Mouse (Mus musculus) forebrain, embryonic 13.5 days (tissue): Measurements from ENCODE around the gene Atrnl1. TPM values are rescaled to one million over a fixed set of nuclear protein-coding genes. Genes with fewer than 3 reads are reported as not detected.
A peak's percentile ranks its signal among the peaks of the same experiment; 100 is the strongest.

Experiments used
- ATAC-seq: fragments of 200-750 bp; cut with Nextera tagmentation; 2 replicates; pipeline ENCODE4 v1.8.0; 2017
- H3K27ac ChIP-seq: fragments of 300-500 bp; sonication (generic); 2 replicates; pipeline ENCODE4 v1.5.1; 2015; ENCODE audit warnings: inconsistent platforms, mild to moderate bottlenecking, moderate library complexity
- H3K27me3 ChIP-seq: fragments of 300-500 bp; sonication (generic); 2 replicates; pipeline ENCODE4 v1.6.1; 2015; ENCODE audit warnings: mild to moderate bottlenecking, inconsistent platforms
- H3K36me3 ChIP-seq: fragments of 300-500 bp; sonication (generic); 2 replicates; pipeline ENCODE4 v1.6.1; 2015; ENCODE audit warnings: mild to moderate bottlenecking, inconsistent platforms; ENCODE audit not compliant: poor library complexity, severe bottlenecking
- H3K4me1 ChIP-seq: fragments of 300-500 bp; sonication (generic); 2 replicates; pipeline ENCODE4 v1.6.1; 2015; ENCODE audit warnings: inconsistent platforms
- H3K4me2 ChIP-seq: fragments of 300-500 bp; sonication (generic); 2 replicates; pipeline ENCODE4 v1.6.1; 2015; ENCODE audit warnings: inconsistent platforms, mild to moderate bottlenecking, moderate library complexity
- H3K4me3 ChIP-seq: fragments of 300-500 bp; sonication (generic); 2 replicates; pipeline ENCODE4 v1.5.1; 2015; ENCODE audit warnings: mild to moderate bottlenecking, inconsistent platforms
- H3K9ac ChIP-seq: fragments of 300-500 bp; sonication (generic); 2 replicates; pipeline ENCODE4 v1.6.1; 2015; ENCODE audit warnings: mild to moderate bottlenecking, inconsistent platforms
- H3K9me3 ChIP-seq: fragments of 300-500 bp; sonication (generic); replicated peaks from 2 replicates; pipeline ENCODE4 v1.6.1; 2016; ENCODE audit warnings: inconsistent platforms
- WGBS: fragments of 180-500 bp; shearing (Covaris S2); methylation state at CpG from one replicate; pipeline ENCODE4 v1.1.7; 2015; 5-methylcytosine and 5-hydroxymethylcytosine counted together
- polyA plus RNA-seq: library from polyadenylated mRNA; unstranded; fragments of >200 nt; fragmentation: Nextera tagmentation; extraction: Ambion mirVana; gene quantifications from 2 replicates; pipeline ENCODE4 v1.2.1, GENCODE M21; 2015

The Atrnl1 gene
- polyA plus RNA-seq, 1 experiment from 2014 or later: 5.1 TPM

- Histone ChIP-seq H3K4me3 (no peak overlapping the region), H3K27ac (no peak overlapping the region), H3K9me3 (no peaks in the 10 kb centered on the region), H3K36me3 (no peaks in the 10 kb centered on the region), H3K4me1 (peaks cover 16% of the 10 kb centered on the region), H3K4me2 (no peak overlapping the region), H3K27me3 (no peaks in the 10 kb centered on the region), H3K9ac (no peak overlapping the region)
- 93% methylated on average over 8 of the region's 8 CpGs for WGBS
- no peak for ATAC-seq
These were observed 384.2 kb downstream of the Atrnl1 start for GRCm38 (mm10) chr19:57995015-57995414.

- Histone ChIP-seq H3K36me3 (no peaks in the 10 kb centered on the region), H3K4me2 (no peak overlapping the region), H3K9me3 (no peaks in the 10 kb centered on the region), H3K27ac (no peak overlapping the region), H3K27me3 (no peaks in the 10 kb centered on the region), H3K4me3 (no peak overlapping the region), H3K4me1 (no peaks in the 10 kb centered on the region), H3K9ac (no peak overlapping the region)
- WGBS: 35% methylated on average over 4 of the region's 4 CpGs
- no peak for ATAC-seq
These were observed 387.1 kb downstream of the Atrnl1 start for GRCm38 (mm10) chr19:57997961-57998360.

GRCm38 (mm10) chr19:58011636-58012035 is 400.8 kb downstream of the Atrnl1 start:
- Histone ChIP-seq H3K27ac (no peak overlapping the region), H3K9ac (no peak overlapping the region), H3K27me3 (no peaks in the 10 kb centered on the region), H3K36me3 (no peaks in the 10 kb centered on the region), H3K9me3 (no peaks in the 10 kb centered on the region), H3K4me1 (no peaks in the 10 kb centered on the region), H3K4me3 (no peak overlapping the region), H3K4me2 (no peak overlapping the region)
- 79% methylated on average over 1 of the region's 1 CpGs for WGBS
- ATAC-seq: no peak

GRCm38 (mm10) chr19:58015741-58016140 is 404.9 kb downstream of the Atrnl1 start:
- 0 out of 2 replicates have a peak, but pooled peaks cover 3% of the 10 kb centered on the region for H3K4me1 ChIP-seq
- H3K4me2 ChIP-seq: no peak overlapping the region
- no peaks in the 10 kb centered on the region for H3K27me3 ChIP-seq
- H3K36me3 ChIP-seq: no peaks in the 10 kb centered on the region
- H3K9ac ChIP-seq: no peak overlapping the region
- no peak overlapping the region for H3K27ac ChIP-seq
- H3K4me3 ChIP-seq: no peak overlapping the region
- no peak for ATAC-seq
- no peaks in the 10 kb centered on the region for H3K9me3 ChIP-seq
- WGBS: 93% methylated on average over 6 of the region's 6 CpGs

- no peak overlapping the region for H3K27ac ChIP-seq
- 0 out of 2 replicates have a peak, but pooled peaks cover 3% of the 10 kb centered on the region for H3K4me1 ChIP-seq
- no peak overlapping the region for H3K4me2 ChIP-seq
- no peak for ATAC-seq
- no peaks in the 10 kb centered on the region for H3K9me3 ChIP-seq
- WGBS: 91% methylated on average over 9 of the region's 9 CpGs
- H3K27me3 ChIP-seq: no peaks in the 10 kb centered on the region
- no peak overlapping the region for H3K9ac ChIP-seq
- H3K36me3 ChIP-seq: no peaks in the 10 kb centered on the region
- no peak overlapping the region for H3K4me3 ChIP-seq
These were observed 406.0 kb downstream of the Atrnl1 start for GRCm38 (mm10) chr19:58016561-58017453.

GRCm38 (mm10) chr19:58017468-58017867 is 406.6 kb downstream of the Atrnl1 start:
- no peak for ATAC-seq
- H3K9me3 ChIP-seq: no peaks in the 10 kb centered on the region
- H3K36me3 ChIP-seq: no peaks in the 10 kb centered on the region
- no peak overlapping the region for H3K4me2 ChIP-seq
- H3K27ac ChIP-seq: no peak overlapping the region
- H3K9ac ChIP-seq: no peak overlapping the region
- 98% methylated on average over 3 of the region's 3 CpGs for WGBS
- H3K4me1 ChIP-seq: 0 out of 2 replicates have a peak, but pooled peaks cover 3% of the 10 kb centered on the region
- no peaks in the 10 kb centered on the region for H3K27me3 ChIP-seq
- no peak overlapping the region for H3K4me3 ChIP-seq

- Histone ChIP-seq H3K4me1 (0 out of 2 replicates have a peak, but pooled peaks cover 3% of the 10 kb centered on the region), H3K27ac (0 out of 2 replicates have a peak overlapping the region, but pooled peaks have one; percentile 2), H3K27me3 (no peaks in the 10 kb centered on the region), H3K9ac (no peak overlapping the region), H3K36me3 (no peaks in the 10 kb centered on the region), H3K4me2 (no peak overlapping the region), H3K9me3 (no peaks in the 10 kb centered on the region), H3K4me3 (no peak overlapping the region)
- 56% methylated on average over 5 of the region's 5 CpGs for WGBS
- no peak for ATAC-seq
These were observed 407.9 kb downstream of the Atrnl1 start for GRCm38 (mm10) chr19:58018698-58019097.

- H3K9me3 ChIP-seq: no peaks in the 10 kb centered on the region
- H3K36me3 ChIP-seq: no peaks in the 10 kb centered on the region
- no peak overlapping the region for H3K4me3 ChIP-seq
- H3K4me1 ChIP-seq: 0 out of 2 replicates have a peak, but pooled peaks cover 3% of the 10 kb centered on the region
- H3K4me2 ChIP-seq: no peak overlapping the region
- H3K27me3 ChIP-seq: no peaks in the 10 kb centered on the region
- H3K27ac ChIP-seq: no peak overlapping the region
- WGBS: 93% methylated on average over 8 of the region's 8 CpGs
- ATAC-seq: no peak
- no peak overlapping the region for H3K9ac ChIP-seq
These were observed 410.9 kb downstream of the Atrnl1 start for GRCm38 (mm10) chr19:58021514-58022284.

- 89% methylated on average over 14 of the region's 14 CpGs for WGBS
- 0 out of 2 replicates have a peak, but pooled peaks cover 3% of the 10 kb centered on the region for H3K4me1 ChIP-seq
- no peak overlapping the region for H3K27ac ChIP-seq
- H3K27me3 ChIP-seq: no peaks in the 10 kb centered on the region
- no peaks in the 10 kb centered on the region for H3K9me3 ChIP-seq
- H3K4me3 ChIP-seq: no peak overlapping the region
- H3K4me2 ChIP-seq: no peak overlapping the region
- H3K36me3 ChIP-seq: no peaks in the 10 kb centered on the region
- ATAC-seq: no peak
- H3K9ac ChIP-seq: no peak overlapping the region
These were observed 412.5 kb downstream of the Atrnl1 start for GRCm38 (mm10) chr19:58023216-58023825.

- WGBS: 63% methylated on average over 2 of the region's 2 CpGs
These were observed 414.2 kb downstream of the Atrnl1 start for GRCm38 (mm10) chr19:58025053-58025452.

GRCm38 (mm10) chr19:58029661-58030060 is 418.8 kb downstream of the Atrnl1 start:
- WGBS: 29% methylated on average over 2 of the region's 2 CpGs
- H3K9ac ChIP-seq: no peak overlapping the region
- peaks cover 6% of the 10 kb centered on the region for H3K9me3 ChIP-seq
- no peak overlapping the region for H3K4me3 ChIP-seq
- H3K27me3 ChIP-seq: no peaks in the 10 kb centered on the region
- H3K4me1 ChIP-seq: no peaks in the 10 kb centered on the region
- no peak for ATAC-seq
- no peak overlapping the region for H3K27ac ChIP-seq
- H3K4me2 ChIP-seq: no peak overlapping the region
- no peaks in the 10 kb centered on the region; the same call in 1 of the 2 replicates for H3K36me3 ChIP-seq

More at GRCm38 (mm10) chr19:58025053-58025452, 414.2 kb downstream of the Atrnl1 start:
- Histone ChIP-seq H3K36me3 (no peaks in the 10 kb centered on the region), H3K9ac (no peak overlapping the region), H3K4me1 (no peaks in the 10 kb centered on the region), H3K27ac (no peak overlapping the region), H3K9me3 (no peaks in the 10 kb centered on the region), H3K27me3 (no peaks in the 10 kb centered on the region), H3K4me2 (no peak overlapping the region), H3K4me3 (no peak overlapping the region)
- ATAC-seq: no peak; the same call in 1 of the 2 replicates
